Mouse (Mus musculus) cortical plate, adult 2 months (tissue): ENCODE data around the gene Mef2d.

ENCODE experiments used
- CTCF ChIP-seq: fragments of 200-500 bp; IDR thresholded peaks from 2 replicates; pipeline ENCODE4 v1.5.1; 2011; ENCODE audit warnings: mild to moderate bottlenecking, control low read depth, low read length; ENCODE audit not compliant: insufficient read depth; ENCODE audit errors: extremely low read depth
- POLR2A ChIP-seq: fragments of 200-500 bp; IDR thresholded peaks from 2 replicates; pipeline ENCODE4 v1.6.1; 2011; ENCODE audit warnings: mild to moderate bottlenecking, low read length, control low read depth; ENCODE audit not compliant: insufficient read depth; ENCODE audit errors: extremely low read depth

GRCm38 (mm10) chr3:88210918-88211317, 68.7 kb downstream of the Mef2d start:
- TF ChIP-seq POLR2A (no peak), CTCF (no peak)
